Mouse (Mus musculus) hindbrain, embryonic 14.5 days (tissue): Measurements from ENCODE around the gene Zc3h12d. TPM values are rescaled to one million over a fixed set of nuclear protein-coding genes. Genes with fewer than 3 reads are reported as not detected.
A peak's percentile ranks its signal among the peaks of the same experiment; 100 is the strongest.

Experiments used
- ATAC-seq: fragments of 200-750 bp; cut with Nextera tagmentation; 2 replicates; pipeline ENCODE4 v1.8.0; 2017; ENCODE audit warnings: moderate number of reproducible peaks, mild to moderate bottlenecking, moderate TSS enrichment, moderate library complexity; ENCODE audit not compliant: low FRiP score
- DNase-seq: peaks from one replicate; pipeline ENCODE4 v3.0.0-alpha.2; 2015; ENCODE audit warnings: low spot score
- H3K27ac ChIP-seq: fragments of 300-500 bp; sonication (generic); 2 replicates; pipeline ENCODE4 v1.5.1; 2014; ENCODE audit warnings: mild to moderate bottlenecking, moderate library complexity
- H3K27me3 ChIP-seq: fragments of 300-500 bp; sonication (generic); 2 replicates; pipeline ENCODE4 v1.6.1; 2014; ENCODE audit warnings: mild to moderate bottlenecking, low read length, mixed read lengths; ENCODE audit not compliant: control insufficient read depth, insufficient read depth
- H3K36me3 ChIP-seq: fragments of 300-500 bp; sonication (generic); replicated peaks from 2 replicates; pipeline ENCODE4 v1.6.1; 2014; ENCODE audit not compliant: control insufficient read depth, insufficient read depth
- H3K4me1 ChIP-seq: fragments of 300-500 bp; sonication (generic); replicated peaks from 2 replicates; pipeline ENCODE4 v1.6.1; 2014; ENCODE audit warnings: antibody characterized with exemption, low read length, mixed read lengths; ENCODE audit not compliant: control insufficient read depth, insufficient read depth
- H3K4me2 ChIP-seq: fragments of 300-500 bp; sonication (generic); replicated peaks from 2 replicates; pipeline ENCODE4 v1.6.1; 2014; ENCODE audit warnings: mild to moderate bottlenecking, moderate library complexity
- H3K4me3 ChIP-seq: fragments of 300-500 bp; sonication (generic); replicated peaks from 2 replicates; pipeline ENCODE4 v1.5.1; 2014; ENCODE audit warnings: mild to moderate bottlenecking, low read length
- H3K9ac ChIP-seq: fragments of 300-500 bp; sonication (generic); 2 replicates; pipeline ENCODE4 v1.6.1; 2014
- H3K9me3 ChIP-seq: fragments of 300-500 bp; sonication (generic); 2 replicates; pipeline ENCODE4 v1.6.1; 2016; ENCODE audit warnings: low read length; ENCODE audit not compliant: control insufficient read depth
- WGBS: fragments of 180-500 bp; shearing (Covaris S2); extraction: QIAGEN DNeasy Blood & Tissue Kit; methylation state at CpG from one replicate; pipeline ENCODE4 v1.1.7; 2014; 5-methylcytosine and 5-hydroxymethylcytosine counted together
- polyA plus RNA-seq: library from polyadenylated mRNA; unstranded; fragments of >200 nt; fragmentation: Nextera tagmentation; extraction: Ambion mirVana; gene quantifications from 2 replicates; pipeline ENCODE4 v1.2.1, GENCODE M21; 2014

The Zc3h12d gene
- polyA plus RNA-seq, 1 experiment from 2014 or later: 0.25 TPM

GRCm38 (mm10) chr10:7844161-7844560, 11.9 kb downstream of the Zc3h12d start:
- H3K9ac ChIP-seq: no peak overlapping the region

GRCm38 (mm10) chr10:7845136-7845535, 12.9 kb downstream of the Zc3h12d start:
- H3K4me2 ChIP-seq: no peak overlapping the region
- DNase-seq: no peak
- no peaks in the 10 kb centered on the region for H3K36me3 ChIP-seq
- H3K9me3 ChIP-seq: no peaks in the 10 kb centered on the region
- 82% methylated on average over 8 of the region's 8 CpGs for WGBS
- H3K4me1 ChIP-seq: no peaks in the 10 kb centered on the region
- no peak overlapping the region for H3K9ac ChIP-seq
- no peak overlapping the region for H3K27ac ChIP-seq
- ATAC-seq: no peak
- H3K27me3 ChIP-seq: no peaks in the 10 kb centered on the region
- H3K4me3 ChIP-seq: no peak overlapping the region

More at GRCm38 (mm10) chr10:7844161-7844560, 11.9 kb downstream of the Zc3h12d start:
- no peak overlapping the region for H3K4me3 ChIP-seq
- H3K27me3 ChIP-seq: no peaks in the 10 kb centered on the region
- H3K36me3 ChIP-seq: no peaks in the 10 kb centered on the region
- 82% methylated on average over 4 of the region's 4 CpGs for WGBS
- no peak for DNase-seq
- H3K9me3 ChIP-seq: no peaks in the 10 kb centered on the region
- H3K4me2 ChIP-seq: no peak overlapping the region
- no peaks in the 10 kb centered on the region for H3K4me1 ChIP-seq
- no peak overlapping the region for H3K27ac ChIP-seq
- no peak for ATAC-seq

- H3K9me3 ChIP-seq: no peaks in the 10 kb centered on the region
- 94% methylated on average over 4 of the region's 4 CpGs for WGBS
- H3K4me2 ChIP-seq: no peak overlapping the region
- DNase-seq (no peak), ATAC-seq (no peak)
- no peak overlapping the region for H3K4me3 ChIP-seq
- no peaks in the 10 kb centered on the region for H3K36me3 ChIP-seq
- H3K27ac ChIP-seq: no peak overlapping the region
- no peaks in the 10 kb centered on the region for H3K27me3 ChIP-seq
- H3K9ac ChIP-seq: no peak overlapping the region
- H3K4me1 ChIP-seq: no peaks in the 10 kb centered on the region
Observed at GRCm38 (mm10) chr10:7845991-7846390, 13.7 kb downstream of the Zc3h12d start.

GRCm38 (mm10) chr10:7847166-7847605, 14.9 kb downstream of the Zc3h12d start:
- no peak overlapping the region for H3K27ac ChIP-seq
- ATAC-seq (no peak), DNase-seq (no peak)
- no peak overlapping the region for H3K4me3 ChIP-seq
- H3K9ac ChIP-seq: no peak overlapping the region
- H3K27me3 ChIP-seq: no peaks in the 10 kb centered on the region
- H3K9me3 ChIP-seq: no peaks in the 10 kb centered on the region
- 90% methylated on average over 2 of the region's 2 CpGs for WGBS
- H3K36me3 ChIP-seq: no peaks in the 10 kb centered on the region
- no peaks in the 10 kb centered on the region for H3K4me1 ChIP-seq
- H3K4me2 ChIP-seq: no peak overlapping the region

GRCm38 (mm10) chr10:7851891-7852290, 19.6 kb downstream of the Zc3h12d start:
- H3K4me1 ChIP-seq: no peaks in the 10 kb centered on the region
- H3K4me2 ChIP-seq: no peak overlapping the region
- no peaks in the 10 kb centered on the region for H3K27me3 ChIP-seq
- ATAC-seq (no peak), DNase-seq (no peak)
- H3K9ac ChIP-seq: no peak overlapping the region
- no peak overlapping the region for H3K27ac ChIP-seq
- no peak overlapping the region for H3K4me3 ChIP-seq
- no peaks in the 10 kb centered on the region for H3K9me3 ChIP-seq
- H3K36me3 ChIP-seq: no peaks in the 10 kb centered on the region
- 67% methylated on average over 3 of the region's 3 CpGs for WGBS

- DNase-seq: peak; percentile 10
- no peaks in the 10 kb centered on the region for H3K36me3 ChIP-seq
- H3K4me2 ChIP-seq: no peak overlapping the region
- no peak overlapping the region for H3K27ac ChIP-seq
- no peak for ATAC-seq
- H3K9ac ChIP-seq: no peak overlapping the region
- WGBS: 93% methylated on average over 7 of the region's 7 CpGs
- H3K4me1 ChIP-seq: no peaks in the 10 kb centered on the region
- H3K4me3 ChIP-seq: no peak overlapping the region
- no peaks in the 10 kb centered on the region for H3K9me3 ChIP-seq
- H3K27me3 ChIP-seq: no peaks in the 10 kb centered on the region
Observed at GRCm38 (mm10) chr10:7860494-7860893, 28.2 kb downstream of the Zc3h12d start.

GRCm38 (mm10) chr10:7861259-7861936, 29.1 kb downstream of the Zc3h12d start:
- 80% methylated on average over 14 of the region's 14 CpGs for WGBS
- H3K36me3 ChIP-seq: no peaks in the 10 kb centered on the region
- 0 out of 2 replicates have a peak, but pooled peaks cover under 1% of the 10 kb centered on the region for H3K27me3 ChIP-seq
- H3K4me1 ChIP-seq: no peaks in the 10 kb centered on the region
- no peaks in the 10 kb centered on the region for H3K9me3 ChIP-seq
- no peak overlapping the region for H3K4me2 ChIP-seq
- H3K4me3 ChIP-seq: no peak overlapping the region
- no peak overlapping the region for H3K27ac ChIP-seq
- DNase-seq (peak; percentile 3), ATAC-seq (no peak)
- no peak overlapping the region for H3K9ac ChIP-seq

GRCm38 (mm10) chr10:7861937-7862657, 29.8 kb downstream of the Zc3h12d start:
- Histone ChIP-seq H3K9ac (no peak overlapping the region), H3K27me3 (peaks cover 7% of the 10 kb centered on the region; the same call in 1 of the 2 replicates), H3K4me3 (no peak overlapping the region), H3K36me3 (no peaks in the 10 kb centered on the region), H3K27ac (no peak overlapping the region), H3K9me3 (no peaks in the 10 kb centered on the region), H3K4me1 (peaks cover 2% of the 10 kb centered on the region; the same call in 1 of the 2 replicates), H3K4me2 (no peak overlapping the region)
- WGBS: 90% methylated on average over 24 of the region's 25 CpGs
- DNase-seq (no peak), ATAC-seq (no peak)

GRCm38 (mm10) chr10:7863411-7863810, 31.1 kb downstream of the Zc3h12d start:
- WGBS: 95% methylated on average over 6 of the region's 6 CpGs
- Histone ChIP-seq H3K9ac (no peak overlapping the region), H3K27me3 (peaks cover 17% of the 10 kb centered on the region), H3K9me3 (no peaks in the 10 kb centered on the region), H3K27ac (no peak overlapping the region), H3K4me1 (peaks cover 4% of the 10 kb centered on the region; the same call in 1 of the 2 replicates), H3K36me3 (no peaks in the 10 kb centered on the region), H3K4me2 (no peak overlapping the region), H3K4me3 (no peak overlapping the region)
- DNase-seq: no peak
- no peak for ATAC-seq
